Mouse (Mus musculus) liver, adult (tissue): ENCODE results near the gene Tatdn3.

ENCODE experiments used
- GATA4 ChIP-seq: IDR thresholded peaks from 2 replicates; pipeline ENCODE4 v1.6.1; 2014; ENCODE audit warnings: mild to moderate bottlenecking, low read length; ENCODE audit not compliant: insufficient replicate concordance

Tatdn3 gene

GRCm38 (mm10) chr1:191062781-191063485, at the start of gene Tatdn3, which contains the start of gene Nsl1:
TSS of gene Tatdn3 (minus strand) at chr1:191062932.
TSS of gene Nsl1 (plus strand) at chr1:191063012.
- peak; percentile 44; the same call in 1 of the 2 replicates for TF ChIP-seq GATA4

GRCm38 (mm10) chr1:191111146-191111545, 48.4 kb upstream of the Tatdn3 start:
- no peak for TF ChIP-seq GATA4

DNA sequence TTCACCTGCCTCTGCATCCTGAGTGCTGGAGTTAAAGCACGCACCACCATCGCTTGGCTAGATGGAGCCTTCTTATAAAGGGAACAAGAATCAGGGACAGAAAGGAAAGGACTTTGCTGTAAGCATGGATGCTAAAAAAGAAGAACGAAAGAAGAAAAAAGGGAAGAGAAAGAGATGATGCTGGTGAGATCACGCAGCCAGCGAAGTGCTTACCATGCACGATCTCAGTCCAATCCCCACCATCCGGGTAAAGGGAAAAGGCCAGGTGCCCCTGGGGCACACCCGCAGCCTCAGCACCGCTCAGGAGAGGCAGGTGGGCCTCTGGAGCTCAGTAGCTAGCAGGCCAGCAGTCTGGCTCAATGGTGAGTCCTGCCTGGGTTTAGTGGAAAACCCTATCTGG, 47.2 kb upstream of the Tatdn3 start:
- TF ChIP-seq GATA4, result no peak

- no peak for TF ChIP-seq GATA4
Measured at GRCm38 (mm10) chr1:191107306-191107705, 44.6 kb upstream of the Tatdn3 start.

- TF ChIP-seq GATA4, result no peak
Measured at GRCm38 (mm10) chr1:191105246-191105645, 42.5 kb upstream of the Tatdn3 start.

- no peak for TF ChIP-seq GATA4
Measured at GRCm38 (mm10) chr1:191102730-191103370, 40.1 kb upstream of the Tatdn3 start.

DNA sequence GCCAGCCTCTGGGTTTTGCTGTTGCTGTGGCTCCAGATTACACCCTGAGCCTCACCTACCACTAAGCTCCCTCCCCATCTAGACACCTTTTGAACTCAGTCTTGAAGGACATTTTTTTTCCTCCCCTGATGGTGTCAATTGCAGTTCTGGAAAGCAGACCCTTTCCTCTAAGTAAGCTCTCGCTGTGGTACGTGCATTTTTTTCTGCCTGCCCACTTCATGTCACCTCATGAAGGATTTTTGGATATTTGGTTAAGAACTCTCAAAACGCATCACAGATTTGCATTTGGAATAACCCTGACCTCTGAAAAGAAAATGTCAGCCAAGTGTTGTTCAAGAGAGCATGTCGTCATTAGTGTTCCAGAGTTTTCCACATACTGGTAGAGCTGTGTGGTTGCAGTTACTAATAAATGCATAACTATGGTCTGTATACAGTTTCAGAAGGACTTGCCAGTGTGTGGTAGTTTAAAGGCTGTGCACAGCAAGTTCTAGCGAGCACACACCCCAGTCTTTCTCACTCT, 37.1 kb upstream of the Tatdn3 start:
- TF ChIP-seq GATA4, result no peak

DNA sequence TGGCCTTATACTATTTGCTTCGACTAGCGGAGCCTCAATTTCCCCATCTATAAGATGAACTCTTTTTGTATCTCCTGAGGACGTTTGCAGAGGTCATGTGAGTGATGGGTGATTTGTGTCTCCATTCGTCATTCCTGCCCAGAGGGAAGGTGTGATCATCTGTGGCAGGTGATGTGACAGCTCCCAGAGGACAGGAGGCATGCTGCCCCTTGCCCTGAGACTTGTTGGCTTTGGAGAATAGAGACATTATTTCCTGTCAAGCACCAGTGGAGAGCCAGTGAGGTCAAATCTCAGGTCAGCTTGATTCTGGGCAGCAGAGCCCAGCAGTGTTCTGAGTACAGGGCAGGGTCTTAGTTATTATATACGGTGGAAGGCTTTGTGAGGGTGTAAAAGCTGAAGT, 36.4 kb upstream of the Tatdn3 start:
- TF ChIP-seq GATA4, result no peak

DNA sequence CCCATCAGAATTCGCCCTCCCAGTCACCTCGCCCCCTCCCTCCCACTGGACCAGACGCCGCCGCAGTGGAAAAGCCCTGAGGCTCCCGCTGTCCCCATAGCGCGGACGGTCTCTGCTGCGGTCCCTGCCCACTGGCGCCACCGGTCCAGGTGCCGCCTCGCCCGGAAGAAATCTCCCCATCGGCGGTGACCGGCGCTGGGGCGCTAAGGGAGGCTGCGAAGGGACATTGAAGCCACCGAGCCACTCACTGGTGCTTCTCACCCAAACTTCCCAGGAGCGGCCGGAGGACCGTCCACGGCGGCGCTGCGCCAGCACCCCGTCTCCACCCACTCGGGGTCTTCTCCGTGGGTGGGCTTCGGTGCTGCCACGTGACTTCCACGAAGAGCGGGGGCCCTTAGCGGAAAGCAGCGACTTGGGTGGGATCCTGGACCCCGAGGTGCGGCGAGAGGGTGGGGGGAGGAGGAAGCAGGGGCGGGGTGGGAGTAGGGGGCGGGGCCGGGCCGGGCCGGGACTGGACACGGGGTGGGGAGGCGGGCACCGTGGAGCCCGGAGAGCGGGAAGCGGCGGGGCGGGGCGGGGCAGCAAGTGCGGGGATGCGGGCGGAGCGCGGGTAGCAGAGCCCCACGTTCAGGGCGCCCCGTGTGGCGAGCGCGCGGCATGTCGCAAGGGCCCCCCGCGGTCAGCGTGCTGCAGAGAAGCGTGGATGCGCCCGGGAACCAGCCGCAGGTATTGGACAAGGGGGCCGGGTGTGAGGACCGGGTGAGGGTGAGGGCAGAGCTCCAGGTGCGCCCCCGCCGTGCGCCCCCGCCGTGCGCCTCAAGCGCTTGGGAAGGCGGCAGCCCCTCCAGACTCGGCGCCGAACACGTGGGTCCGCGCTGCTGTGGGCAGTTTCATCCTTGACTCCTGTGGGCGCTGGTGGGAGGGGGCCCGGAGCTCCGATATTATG, 35.3 kb upstream of the Tatdn3 start, which contains the start of gene Batf3:
Gene Batf3, plus strand, starts transcription at position 46 of the 946 bp plus-strand sequence.
- TF ChIP-seq GATA4, result no peak

DNA sequence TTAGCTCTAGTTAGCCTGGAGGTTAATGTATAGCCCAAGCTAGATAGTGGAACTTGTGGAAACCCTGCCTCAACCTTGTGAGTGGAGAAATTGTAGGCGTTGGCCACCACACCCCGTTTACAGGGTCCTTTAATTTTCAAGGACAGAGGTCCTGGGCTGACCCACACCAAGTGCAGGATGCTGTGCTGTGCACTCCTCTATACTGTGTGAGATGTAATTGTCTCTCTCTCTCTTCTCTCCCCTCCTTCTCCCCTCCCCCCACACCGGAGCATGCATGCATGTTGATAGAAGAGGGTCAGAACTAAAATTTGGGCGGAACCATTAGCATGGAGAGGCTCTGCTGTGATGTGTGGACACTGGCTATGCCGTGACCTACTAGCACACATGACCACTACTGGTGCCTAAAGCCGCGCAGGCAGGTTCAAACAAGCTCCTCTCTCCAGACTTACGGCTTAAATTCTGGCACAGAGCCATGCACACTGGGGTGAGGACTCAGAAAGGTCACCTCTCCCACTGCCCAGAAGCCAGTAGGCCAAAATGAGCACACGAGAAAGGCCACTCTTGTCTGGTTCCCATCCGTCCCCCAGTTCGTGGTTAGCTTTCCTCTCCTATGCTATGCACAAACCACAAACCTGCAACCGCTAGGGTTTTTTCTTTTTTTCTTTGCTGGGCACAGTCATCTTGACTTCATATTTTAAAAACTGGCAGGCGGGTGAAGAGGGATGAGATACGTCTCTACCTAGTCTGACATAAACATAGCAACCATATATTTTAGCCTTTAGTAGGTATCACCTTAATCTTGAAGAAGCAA, 34.3 kb upstream of the Tatdn3 start:
- no peak for TF ChIP-seq GATA4

GRCm38 (mm10) chr1:191095019-191095418, 32.3 kb upstream of the Tatdn3 start:
- TF ChIP-seq GATA4, result no peak

GRCm38 (mm10) chr1:191093578-191093977, 30.8 kb upstream of the Tatdn3 start:
- no peak for TF ChIP-seq GATA4

GRCm38 (mm10) chr1:191092050-191092449, 29.3 kb upstream of the Tatdn3 start:
- TF ChIP-seq GATA4, result no peak

GRCm38 (mm10) chr1:191089355-191089754, 26.6 kb upstream of the Tatdn3 start:
- no peak for TF ChIP-seq GATA4
